Mouse (Mus musculus) limb, embryonic 10.5 days (tissue): ENCODE data around the gene Cxcr1. TPM values are rescaled to one million over a fixed set of nuclear protein-coding genes. Genes with fewer than 3 reads are reported as not detected.

Experiments
- DNase-seq: peaks from one replicate; pipeline ENCODE4 v3.0.0-alpha.2; 2017; ENCODE audit warnings: low spot score
- H3K27ac ChIP-seq: fragments of 300-500 bp; sonication (generic); 2 replicates; pipeline ENCODE4 v1.5.1; 2016; ENCODE audit warnings: mild to moderate bottlenecking
- H3K27me3 ChIP-seq: fragments of 300-500 bp; sonication (generic); 2 replicates; pipeline ENCODE4 v1.6.1; 2016; ENCODE audit warnings: low read depth, mild to moderate bottlenecking; ENCODE audit not compliant: poor library complexity, severe bottlenecking
- H3K36me3 ChIP-seq: fragments of 300-500 bp; sonication (generic); 2 replicates; pipeline ENCODE4 v1.6.1; 2016; ENCODE audit warnings: mild to moderate bottlenecking, moderate library complexity
- H3K4me1 ChIP-seq: fragments of 300-500 bp; sonication (generic); 2 replicates; pipeline ENCODE4 v1.6.1; 2016
- H3K4me3 ChIP-seq: fragments of 300-500 bp; sonication (generic); 2 replicates; pipeline ENCODE4 v1.5.1; 2016; ENCODE audit warnings: mild to moderate bottlenecking, moderate library complexity
- H3K9me3 ChIP-seq: fragments of 300-500 bp; sonication (generic); replicated peaks from 2 replicates; pipeline ENCODE4 v1.6.1; 2016; ENCODE audit warnings: mild to moderate bottlenecking
- WGBS: fragments of 180-500 bp; shearing (Covaris S2); methylation state at CpG from one replicate; pipeline ENCODE4 v1.1.7; 2016; 5-methylcytosine and 5-hydroxymethylcytosine counted together
- polyA plus RNA-seq: library from polyadenylated mRNA; unstranded; fragments of >200 nt; fragmentation: Nextera tagmentation; extraction: Ambion mirVana; gene quantifications from 2 replicates; pipeline ENCODE4 v1.2.1, GENCODE M21; 2016

Gene Cxcr1
- polyA plus RNA-seq, 1 experiment from 2014 or later = 0.10 TPM

DNA sequence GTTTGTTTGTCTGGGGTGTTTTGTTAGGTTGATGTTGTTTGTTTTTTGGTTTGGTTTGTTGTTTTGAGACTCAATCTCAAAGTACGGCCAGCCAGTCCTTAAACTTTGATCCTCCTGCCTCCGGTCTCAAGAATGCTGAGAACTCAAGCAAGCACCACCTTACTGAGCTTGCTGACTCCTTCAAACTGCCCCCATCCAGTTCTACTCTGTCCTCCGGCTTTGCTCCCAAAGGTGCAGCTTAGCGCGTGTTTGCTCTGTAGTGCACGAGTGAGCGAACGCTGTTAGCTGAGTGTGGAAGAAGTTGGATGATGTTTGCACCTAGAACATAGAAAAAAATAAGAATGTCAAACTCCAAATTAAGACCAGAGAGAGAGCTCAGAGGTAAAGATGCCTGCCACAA, 14.5 kb upstream of the Cxcr1 start:
- H3K4me3 ChIP-seq = no peak overlapping the region
- no peak for DNase-seq
- H3K4me1 ChIP-seq = 0 out of 2 replicates have a peak, but pooled peaks cover 2% of the 10 kb centered on the region
- no peaks in the 10 kb centered on the region for H3K36me3 ChIP-seq
- H3K9me3 ChIP-seq = no peaks in the 10 kb centered on the region
- H3K27me3 ChIP-seq = no peaks in the 10 kb centered on the region
- 86% methylated on average over 8 of the region's 8 CpGs for WGBS
- no peak overlapping the region for H3K27ac ChIP-seq

DNA sequence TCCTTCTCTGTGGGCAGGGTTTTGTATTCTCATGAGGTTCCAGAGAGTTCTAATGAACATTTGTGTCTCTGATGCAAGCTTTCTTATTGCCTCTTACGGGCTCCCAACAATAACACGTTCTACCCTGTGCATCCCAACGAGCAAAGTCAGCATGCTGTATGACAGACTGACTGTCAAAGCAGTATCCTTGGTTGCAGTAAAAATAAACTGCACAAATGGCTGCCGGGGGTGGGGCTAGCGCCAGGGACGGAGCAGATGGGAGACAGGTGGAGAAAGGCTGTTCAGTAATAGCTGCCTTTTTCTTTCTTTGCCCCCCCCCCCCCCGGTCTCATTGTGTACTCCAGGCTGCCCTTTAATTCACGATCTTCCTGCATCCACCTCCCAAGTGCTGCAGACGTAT, 13.5 kb upstream of the Cxcr1 start:
- Histone ChIP-seq H3K4me1 (0 out of 2 replicates have a peak, but pooled peaks cover 2% of the 10 kb centered on the region), H3K27me3 (no peaks in the 10 kb centered on the region), H3K36me3 (no peaks in the 10 kb centered on the region), H3K4me3 (no peak overlapping the region), H3K27ac (no peak overlapping the region), H3K9me3 (no peaks in the 10 kb centered on the region)
- DNase-seq = no peak
- 76% methylated on average over 9 of the region's 9 CpGs for WGBS

DNA sequence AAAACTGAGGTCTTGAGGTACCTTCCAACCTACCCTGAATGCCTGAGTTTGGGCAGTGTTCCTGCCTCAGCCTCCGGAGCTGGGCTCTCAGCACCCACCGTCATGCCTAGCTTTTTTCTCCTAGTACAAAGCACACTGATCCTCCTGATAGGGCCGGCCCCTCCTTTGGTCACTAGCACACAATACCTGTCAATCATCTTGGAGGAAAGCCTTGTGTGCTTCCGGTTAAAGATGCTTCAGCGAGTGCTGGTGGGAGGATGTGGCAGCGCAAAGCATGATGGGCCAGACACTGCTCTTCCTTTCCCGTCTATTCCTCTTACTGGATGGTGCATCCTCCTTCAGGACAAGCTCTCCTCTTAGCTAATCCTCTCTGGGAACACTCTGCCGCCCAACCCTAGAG, 12.2 kb upstream of the Cxcr1 start:
- H3K27me3 ChIP-seq = no peaks in the 10 kb centered on the region
- no peaks in the 10 kb centered on the region for H3K9me3 ChIP-seq
- 0 out of 2 replicates have a peak, but pooled peaks cover 2% of the 10 kb centered on the region for H3K4me1 ChIP-seq
- H3K27ac ChIP-seq = no peak overlapping the region
- 85% methylated on average over 8 of the region's 8 CpGs for WGBS
- H3K4me3 ChIP-seq = no peak overlapping the region
- H3K36me3 ChIP-seq = no peaks in the 10 kb centered on the region
- no peak for DNase-seq

DNA sequence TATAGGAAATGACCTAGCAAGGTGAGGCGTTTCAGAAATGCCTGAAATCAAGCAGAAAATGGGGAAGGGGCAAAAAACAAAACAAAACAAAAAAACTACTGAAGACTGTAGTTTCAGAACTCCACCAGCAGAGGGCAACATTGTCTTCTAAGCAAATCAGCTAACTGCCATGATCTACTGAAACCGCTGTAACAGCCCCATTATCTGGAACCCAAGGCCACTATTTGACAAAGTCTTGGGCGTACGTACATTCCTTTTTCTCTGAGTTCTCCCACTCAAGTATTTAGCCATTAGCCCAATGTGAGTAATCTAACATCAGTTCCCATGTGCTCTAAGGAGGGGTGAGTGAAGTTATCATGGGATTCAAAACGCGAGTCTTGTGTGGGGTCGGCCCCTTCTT, 11.4 kb upstream of the Cxcr1 start:
- DNase-seq = peak; percentile 32
- no peak overlapping the region for H3K4me3 ChIP-seq
- no peak overlapping the region for H3K27ac ChIP-seq
- no peaks in the 10 kb centered on the region for H3K9me3 ChIP-seq
- H3K27me3 ChIP-seq = no peaks in the 10 kb centered on the region
- H3K36me3 ChIP-seq = no peaks in the 10 kb centered on the region
- WGBS = 66% methylated on average over 7 of the region's 7 CpGs
- H3K4me1 ChIP-seq = 0 out of 2 replicates have a peak, but pooled peaks cover 4% of the 10 kb centered on the region

DNA sequence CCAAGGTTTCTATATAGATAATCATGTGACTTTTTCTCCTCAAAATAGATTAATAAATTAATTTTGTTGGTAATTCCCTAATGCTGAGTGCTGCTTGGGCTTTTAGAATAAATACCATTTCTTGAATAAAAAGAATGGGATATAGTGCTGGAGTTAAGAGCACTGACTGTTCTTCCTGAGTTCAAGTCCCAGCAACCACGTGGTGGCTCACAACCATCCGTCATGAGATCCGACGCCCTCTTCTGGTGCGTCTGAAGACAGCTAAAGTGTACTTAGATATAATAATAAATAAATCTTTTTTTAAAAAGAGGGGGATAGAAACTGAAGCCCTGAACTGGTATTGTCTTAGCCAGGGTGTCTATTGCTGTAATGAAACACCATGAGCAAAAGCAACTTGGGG, 9.0 kb upstream of the Cxcr1 start:
- Histone ChIP-seq H3K27ac (no peak overlapping the region), H3K27me3 (no peaks in the 10 kb centered on the region), H3K36me3 (no peaks in the 10 kb centered on the region), H3K9me3 (no peaks in the 10 kb centered on the region), H3K4me3 (no peak overlapping the region), H3K4me1 (0 out of 2 replicates have a peak, but pooled peaks cover 7% of the 10 kb centered on the region)
- no peak for DNase-seq
- 67% methylated on average over 5 of the region's 5 CpGs for WGBS

DNA sequence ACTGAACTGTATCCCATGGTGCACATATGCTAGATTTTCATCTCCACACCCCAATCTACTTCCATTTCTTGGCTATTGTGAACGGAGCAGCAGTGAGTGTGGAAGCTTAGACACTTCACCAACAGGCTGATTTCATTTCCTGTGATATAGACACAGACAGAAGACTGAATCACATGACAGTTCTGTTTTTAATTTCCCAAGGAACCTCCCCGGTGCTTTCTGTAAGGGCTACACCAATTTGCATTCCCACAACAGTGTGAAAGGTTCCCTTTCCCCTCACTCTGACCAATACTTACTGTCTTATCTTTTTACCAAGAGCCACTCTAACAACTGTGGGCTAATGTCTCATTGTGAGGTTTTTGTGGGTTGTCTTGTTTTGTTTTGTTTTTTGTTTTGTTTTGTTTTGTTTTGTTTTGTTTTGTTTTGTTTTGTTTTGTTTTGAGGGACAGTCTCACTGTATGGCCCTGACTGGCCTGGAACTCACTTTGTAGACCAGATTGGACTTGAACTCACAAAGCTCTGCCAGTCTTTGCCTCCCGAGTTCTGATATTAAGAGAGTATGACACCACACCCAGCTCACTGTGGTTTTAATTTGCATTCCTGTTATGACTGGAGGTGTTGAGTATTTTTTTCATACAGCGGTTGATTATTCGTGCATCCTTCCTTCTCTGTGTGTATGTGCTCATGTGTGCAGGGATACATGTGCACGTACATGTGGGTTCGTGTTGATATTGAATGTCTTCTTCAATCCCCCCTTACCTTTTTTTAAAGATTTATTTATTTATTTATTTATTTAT, 6.8 kb upstream of the Cxcr1 start:
- DNase-seq = no peak
- no peaks in the 10 kb centered on the region for H3K27me3 ChIP-seq
- 83% methylated on average over 7 of the region's 7 CpGs for WGBS
- no peaks in the 10 kb centered on the region for H3K36me3 ChIP-seq
- H3K4me1 ChIP-seq = 0 out of 2 replicates have a peak, but pooled peaks cover 7% of the 10 kb centered on the region
- H3K27ac ChIP-seq = no peak overlapping the region
- no peak overlapping the region for H3K4me3 ChIP-seq
- H3K9me3 ChIP-seq = no peaks in the 10 kb centered on the region

DNA sequence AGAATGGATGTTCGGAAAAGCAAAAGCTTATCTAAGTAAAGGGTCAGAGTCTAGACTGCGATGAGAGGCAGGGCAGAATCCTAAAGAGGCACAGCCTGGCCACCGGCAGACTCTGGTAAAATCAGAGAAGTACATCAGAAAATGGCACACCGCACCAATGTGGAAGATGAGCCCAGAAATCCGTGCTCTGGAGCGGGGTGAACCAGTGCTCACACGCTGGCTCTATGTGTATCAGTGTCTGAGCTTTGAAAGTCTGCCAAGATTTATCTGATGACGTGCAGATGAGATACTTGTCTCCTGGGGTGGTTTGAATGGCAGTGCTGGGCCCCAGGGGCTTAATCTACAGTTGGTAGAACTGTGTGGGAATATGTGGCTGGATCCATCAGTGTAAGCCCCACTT, 4.6 kb upstream of the Cxcr1 start:
- Histone ChIP-seq H3K4me1 (0 out of 2 replicates have a peak, but pooled peaks cover 5% of the 10 kb centered on the region), H3K9me3 (no peaks in the 10 kb centered on the region), H3K27ac (no peak overlapping the region), H3K36me3 (no peaks in the 10 kb centered on the region), H3K4me3 (no peak overlapping the region), H3K27me3 (no peaks in the 10 kb centered on the region)
- no peak for DNase-seq
- WGBS = 89% methylated on average over 8 of the region's 8 CpGs

DNA sequence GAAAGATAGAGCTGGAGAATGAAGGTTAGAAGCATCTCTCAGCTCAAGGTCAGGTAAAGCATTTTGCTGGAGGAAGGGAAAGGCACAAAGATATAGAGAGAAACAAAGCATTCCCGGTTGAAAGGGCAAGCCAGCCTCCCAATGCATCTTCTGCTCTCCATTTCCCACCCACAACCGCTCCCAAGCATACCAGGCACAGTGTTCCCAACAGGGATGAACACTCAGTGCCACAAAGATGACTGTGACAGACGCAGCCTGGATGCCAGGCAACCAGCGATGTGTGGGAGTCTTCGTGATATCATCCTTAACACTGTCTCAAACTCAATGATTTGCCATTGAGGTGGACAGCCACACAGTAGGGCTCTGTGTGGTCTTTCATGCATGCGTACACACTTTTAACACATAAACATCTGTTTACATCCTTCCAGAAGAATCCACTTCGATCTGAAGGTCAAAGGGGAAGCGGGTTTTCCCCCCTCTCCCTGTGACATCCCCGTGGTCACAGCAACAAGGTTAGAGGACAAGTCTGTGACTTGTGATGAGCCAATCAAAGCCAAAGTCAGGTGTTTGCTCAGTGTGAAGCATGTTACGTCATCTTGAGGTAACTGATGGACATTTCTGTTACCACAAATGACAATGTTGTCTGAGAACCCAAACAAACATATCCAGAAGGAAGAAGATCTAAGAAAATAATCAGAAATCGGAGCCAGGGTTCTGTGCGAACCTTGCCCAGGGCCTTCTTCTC, 3.5 kb upstream of the Cxcr1 start:
- no peak for DNase-seq
- H3K9me3 ChIP-seq = no peaks in the 10 kb centered on the region
- H3K4me1 ChIP-seq = 0 out of 2 replicates have a peak, but pooled peaks cover 5% of the 10 kb centered on the region
- 86% methylated on average over 12 of the region's 12 CpGs for WGBS
- no peak overlapping the region for H3K4me3 ChIP-seq
- H3K27me3 ChIP-seq = no peaks in the 10 kb centered on the region
- no peak overlapping the region for H3K27ac ChIP-seq
- H3K36me3 ChIP-seq = no peaks in the 10 kb centered on the region

DNA sequence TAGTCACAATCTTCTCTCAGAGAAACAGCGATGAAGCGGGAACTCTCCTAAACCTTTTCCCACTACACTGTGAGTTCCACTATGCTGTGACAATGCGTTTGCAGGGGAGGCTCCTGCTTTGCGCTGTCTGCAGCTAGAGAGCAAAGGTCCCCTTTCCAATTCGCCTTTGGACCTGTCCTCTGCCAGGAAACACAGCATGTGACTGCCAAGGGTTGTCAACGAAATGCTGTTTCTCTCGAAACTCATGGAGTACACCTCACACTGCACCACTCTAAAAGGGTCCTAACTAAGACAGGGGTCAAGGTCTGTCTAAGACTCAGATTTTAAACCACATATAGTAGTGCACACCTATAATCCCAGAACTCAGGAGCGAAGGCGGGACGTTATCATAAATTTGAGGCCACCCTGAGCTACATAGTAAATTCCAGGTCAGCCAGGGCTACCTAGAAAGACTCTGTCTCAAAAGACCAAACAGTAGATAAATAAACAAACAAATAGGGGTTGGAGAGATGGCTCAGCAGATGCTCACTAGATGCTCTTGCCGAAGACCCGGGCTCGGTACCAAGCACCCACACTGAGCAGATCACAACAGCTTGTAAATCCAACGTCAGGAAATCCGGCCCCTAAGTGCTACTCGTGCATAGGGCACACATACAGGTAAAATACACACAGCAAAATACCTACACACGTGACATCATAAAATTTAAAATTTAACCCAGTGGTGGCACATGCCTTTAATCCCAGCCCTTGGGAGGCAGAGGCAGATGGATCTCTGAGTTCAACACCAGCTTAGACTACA, 2.4 kb upstream of the Cxcr1 start:
- no peak for DNase-seq
- Histone ChIP-seq H3K27me3 (no peaks in the 10 kb centered on the region), H3K4me3 (no peak overlapping the region), H3K9me3 (no peaks in the 10 kb centered on the region), H3K36me3 (no peaks in the 10 kb centered on the region), H3K27ac (no peak overlapping the region), H3K4me1 (0 out of 2 replicates have a peak, but pooled peaks cover 5% of the 10 kb centered on the region)
- 79% methylated on average over 17 of the region's 17 CpGs for WGBS

DNA sequence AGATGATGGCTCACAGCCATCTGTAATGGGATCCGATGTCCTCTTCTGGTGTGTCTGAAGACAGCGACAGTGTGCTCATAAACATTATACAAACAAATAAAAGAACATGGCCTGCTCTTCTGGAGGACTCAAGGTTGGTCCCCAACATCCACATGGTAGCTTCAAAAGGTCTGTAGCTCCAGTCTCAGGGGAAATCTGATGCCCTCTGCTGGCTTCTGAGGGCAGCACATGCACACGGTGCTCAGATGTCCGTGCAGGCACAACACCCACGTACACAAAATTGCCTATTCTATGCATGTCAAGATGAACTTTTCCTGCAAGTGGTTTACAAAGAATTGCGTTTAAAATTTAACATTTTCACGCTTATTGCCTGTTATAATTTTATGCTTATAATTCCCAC, 1.5 kb upstream of the Cxcr1 start:
- no peaks in the 10 kb centered on the region for H3K36me3 ChIP-seq
- H3K4me3 ChIP-seq = no peak overlapping the region
- DNase-seq = peak; percentile 46
- no peaks in the 10 kb centered on the region for H3K27me3 ChIP-seq
- H3K9me3 ChIP-seq = no peaks in the 10 kb centered on the region
- no peak overlapping the region for H3K27ac ChIP-seq
- 0 out of 2 replicates have a peak, but pooled peaks cover 4% of the 10 kb centered on the region for H3K4me1 ChIP-seq
- 52% methylated on average over 7 of the region's 7 CpGs for WGBS

DNA sequence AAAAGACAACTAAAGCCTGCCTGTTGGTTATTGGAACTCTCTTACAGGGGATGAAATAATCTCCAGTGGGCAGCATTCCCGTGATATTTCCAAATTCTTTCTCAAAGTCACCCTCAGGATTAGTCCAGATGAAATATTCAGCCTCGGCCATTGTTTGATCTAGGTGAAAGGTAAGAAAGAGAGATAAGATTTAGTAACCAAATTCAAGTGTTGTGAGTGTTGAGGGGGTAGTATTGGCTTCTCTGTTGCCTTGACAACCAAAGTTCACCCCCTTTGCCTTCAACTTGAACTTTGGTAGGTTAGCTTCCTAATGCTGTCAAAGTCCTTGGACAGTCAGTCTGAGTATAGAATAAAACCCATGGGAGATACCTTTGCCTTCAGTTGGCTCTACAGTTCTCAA, 1.7 kb downstream of the Cxcr1 start:
- Histone ChIP-seq H3K4me1 (no peaks in the 10 kb centered on the region), H3K27me3 (no peaks in the 10 kb centered on the region), H3K27ac (no peak overlapping the region), H3K4me3 (no peak overlapping the region), H3K9me3 (no peaks in the 10 kb centered on the region), H3K36me3 (no peaks in the 10 kb centered on the region)
- DNase-seq = no peak
- 85% methylated on average over 2 of the region's 2 CpGs for WGBS

DNA sequence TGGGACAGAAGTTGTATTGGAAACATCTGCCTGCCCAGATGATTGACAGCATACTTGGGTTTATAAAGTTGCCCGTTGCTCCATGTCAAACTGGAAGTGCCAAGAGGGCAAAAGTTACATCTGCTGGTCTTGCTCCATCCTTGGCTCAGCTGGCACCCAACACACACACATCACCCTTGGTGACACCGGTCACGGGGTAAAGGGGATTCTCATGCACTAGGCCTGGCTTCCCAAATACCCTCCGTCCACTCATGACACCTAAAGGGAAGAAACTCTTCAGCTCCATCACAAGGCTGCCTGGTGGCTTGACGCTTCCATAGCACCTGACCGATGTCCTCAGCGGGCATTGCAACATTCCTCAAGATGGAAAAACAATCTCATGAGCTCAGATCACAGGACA, 4.0 kb downstream of the Cxcr1 start:
- 91% methylated on average over 7 of the region's 7 CpGs for WGBS
- no peak overlapping the region for H3K27ac ChIP-seq

More for the DNA sequence above, 4.0 kb downstream of the Cxcr1 start:
- Histone ChIP-seq H3K36me3 (no peaks in the 10 kb centered on the region), H3K27me3 (no peaks in the 10 kb centered on the region), H3K4me1 (no peaks in the 10 kb centered on the region), H3K4me3 (no peak overlapping the region), H3K9me3 (no peaks in the 10 kb centered on the region)
- DNase-seq = no peak
